Mouse (Mus musculus) Patski (cell line): ENCODE measurements at regions not wholly inside any gene's neighbourhood (a gene's known extent, or its start where the extent isn't known, plus 50 kb on each side); places are given as distances from the start of the nearest gene placed in this dataset.

Experiments
- ATAC-seq: fragments of 100-300 bp; one replicate; pipeline ENCODE4 v1.8.0; 2021
- CTCF ChIA-PET: fragments of 350-600 bp; sonication (Branson Sonifier 250); formaldehyde crosslinking; loops from one replicate; lab custom pipeline; 2022; ENCODE audit warnings: inconsistent platforms; lab: Charles Lee
- POLR2A ChIA-PET: fragments of 350-600 bp; sonication (Branson Sonifier 250); formaldehyde crosslinking; loops from one replicate; lab custom pipeline; 2022; ENCODE audit warnings: antibody characterized with exemption, inconsistent platforms; lab: Charles Lee
- DNase-seq: peaks from one replicate; pipeline ENCODE4 v3.0.0-alpha.2; 2011; ENCODE audit warnings: low read depth, low spot score
- H3K27me3 ChIP-seq: fragments of 371-371 bp; one replicate; pipeline ENCODE4 v1.5.1; 2021
- CTCF ChIP-seq: fragments of 100-300 bp; IDR thresholded peaks from one replicate; pipeline ENCODE4 v1.5.1; 2021
- in situ Hi-C: fragments of 300-500 bp; cut with MboI; formaldehyde crosslinking; loops from 3 replicates; pipeline ENCODE4 v1.11.1; 2018; ENCODE audit warnings: low pct_unique_long_range_greater_than_20kb, mixed read lengths

GRCm38 (mm10) chr11:45787408-45787807 is 64.4 kb upstream of the Clint1 start:
- peaks cover 5% of the 10 kb centered on the region for H3K27me3 ChIP-seq
- in situ Hi-C loops, result no loop called here
- POLR2A ChIA-PET, result interaction anchor here (0.7 kb wide), 1 partner anchor 31 kb away, joined by 6 read pairs; no protein-coding TSS in a partner anchor
- TF ChIP-seq CTCF, result no peak
- no peak for DNase-seq
- ATAC-seq, result no peak
- CTCF ChIA-PET, result interaction anchor here (1.8 kb wide), 1 partner anchor 10 kb away, joined by 5 read pairs; no protein-coding TSS in a partner anchor

GRCm38 (mm10) chr11:45789886-45790285 is 62.0 kb upstream of the Clint1 start:
- no peaks in the 10 kb centered on the region for H3K27me3 ChIP-seq
- ChIA-PET POLR2A (no interaction called here), CTCF (interaction anchor here (0.9 kb wide), 1 partner anchor 38 kb away, joined by 3 read pairs; no protein-coding TSS in a partner anchor)
- DNase-seq (no peak), ATAC-seq (no peak)
- no peak for TF ChIP-seq CTCF
- in situ Hi-C loops, result no loop called here

- ATAC-seq (peak; percentile 60), DNase-seq (peak; percentile 30)
- CTCF ChIA-PET, result interaction anchor here (0.9 kb wide), 1 partner anchor 39 kb away, joined by 3 read pairs; no protein-coding TSS in a partner anchor
- POLR2A ChIA-PET, result no interaction called here
- in situ Hi-C loops, result no loop called here
- H3K27me3 ChIP-seq, result no peaks in the 10 kb centered on the region
- TF ChIP-seq CTCF, result no peak
Observed at GRCm38 (mm10) chr11:45790504-45790903, 61.3 kb upstream of the Clint1 start.

GRCm38 (mm10) chr11:45791696-45792095 is 60.2 kb upstream of the Clint1 start:
- TF ChIP-seq CTCF, result no peak
- ChIA-PET CTCF (no interaction called here), POLR2A (no interaction called here)
- no peaks in the 10 kb centered on the region for H3K27me3 ChIP-seq
- in situ Hi-C loops, result no loop called here
- ATAC-seq (no peak), DNase-seq (no peak)

- CTCF ChIA-PET, result interaction anchor here (0.9 to 2.2 kb wide), 9 partner anchors 15 to 132 kb away, joined by 3 to 15 read pairs (median 3); no protein-coding TSS in a partner anchor
- POLR2A ChIA-PET, result interaction anchor here (0.8 kb wide), 1 partner anchor 58 kb away, joined by 3 read pairs; the partner anchor contains the start of gene Clint1
- no peak for ATAC-seq
- no peak for DNase-seq
- H3K27me3 ChIP-seq, result no peaks in the 10 kb centered on the region
- in situ Hi-C loops, result no loop called here
- peak; percentile 59 for TF ChIP-seq CTCF
Observed at GRCm38 (mm10) chr11:45794361-45794981, 57.4 kb upstream of the Clint1 start.

- POLR2A ChIA-PET, result interaction anchor here (0.8 kb wide), 1 partner anchor 57 kb away, joined by 3 read pairs; the partner anchor contains the start of gene Clint1
Observed at GRCm38 (mm10) chr11:45795322-45795721, 56.5 kb upstream of the Clint1 start.

GRCm38 (mm10) chr11:45795731-45796130 is 56.1 kb upstream of the Clint1 start:
- in situ Hi-C loops, result no loop called here
- CTCF ChIA-PET, result interaction anchor here (0.9 to 2.2 kb wide), 8 partner anchors 16 to 131 kb away, joined by 3 to 15 read pairs (median 3); no protein-coding TSS in a partner anchor

More at GRCm38 (mm10) chr11:45795322-45795721, 56.5 kb upstream of the Clint1 start:
- H3K27me3 ChIP-seq, result no peaks in the 10 kb centered on the region
- ATAC-seq (no peak), DNase-seq (no peak)
- CTCF ChIA-PET, result interaction anchor here (0.9 to 2.2 kb wide), 10 partner anchors 16 to 131 kb away, joined by 3 to 15 read pairs (median 3); no protein-coding TSS in a partner anchor
- no peak for TF ChIP-seq CTCF
- in situ Hi-C loops, result no loop called here

GRCm38 (mm10) chr11:45799732-45800386 is 52.0 kb upstream of the Clint1 start:
- no peak for TF ChIP-seq CTCF
- no peak for ATAC-seq
- ChIA-PET CTCF (interaction anchor here (1.9 kb wide), 1 partner anchor 82 kb away, joined by 5 read pairs; no protein-coding TSS in a partner anchor), POLR2A (no interaction called here)
- in situ Hi-C loops, result loop anchor here (5.0 kb wide), 1 partner anchor 82 kb away; no protein-coding TSS in a partner anchor
- H3K27me3 ChIP-seq, result no peaks in the 10 kb centered on the region
- DNase-seq, result no peak

More at GRCm38 (mm10) chr11:45795731-45796130, 56.1 kb upstream of the Clint1 start:
- ATAC-seq (peak; percentile 71), DNase-seq (no peak)
- H3K27me3 ChIP-seq, result no peaks in the 10 kb centered on the region
- POLR2A ChIA-PET, result interaction anchor here (0.8 kb wide), 1 partner anchor 56 kb away, joined by 3 read pairs; the partner anchor contains the start of gene Clint1
- TF ChIP-seq CTCF, result peak; percentile 86
